Mouse (Mus musculus) ES-Bruce4 (cell line): ENCODE results near the gene Cd81. TPM values are rescaled to one million over a fixed set of nuclear protein-coding genes. Genes with fewer than 3 reads are reported as not detected.

Experiments
- H3K27ac ChIP-seq: 2 replicates; pipeline ENCODE4 v1.5.1; 2012; ENCODE audit warnings: low read length, inconsistent platforms; ENCODE audit not compliant: insufficient read depth
- H3K27me3 ChIP-seq: 2 replicates; pipeline ENCODE4 v1.6.1; 2012; ENCODE audit warnings: mild to moderate bottlenecking, low read length, inconsistent platforms; ENCODE audit not compliant: control insufficient read depth, poor library complexity, insufficient read depth, severe bottlenecking
- H3K36me3 ChIP-seq: 2 replicates; pipeline ENCODE4 v1.6.1; 2012; ENCODE audit warnings: inconsistent platforms, mild to moderate bottlenecking, low read length, moderate library complexity; ENCODE audit not compliant: control insufficient read depth, poor library complexity, insufficient read depth, severe bottlenecking
- H3K4me1 ChIP-seq: one replicate; pipeline ENCODE4 v1.8.1; 2011; ENCODE audit warnings: low read length; ENCODE audit not compliant: control insufficient read depth, insufficient read depth
- H3K4me3 ChIP-seq: 2 replicates; pipeline ENCODE4 v1.5.1; 2011; ENCODE audit warnings: low read depth, mild to moderate bottlenecking, low read length
- H3K9ac ChIP-seq: 2 replicates; pipeline ENCODE4 v1.6.1; 2012; ENCODE audit warnings: low read depth, mild to moderate bottlenecking, inconsistent platforms; ENCODE audit not compliant: poor library complexity, severe bottlenecking
- H3K9me3 ChIP-seq: replicated peaks from 2 replicates; pipeline ENCODE4 v1.6.1; 2012; ENCODE audit warnings: mild to moderate bottlenecking, low read length, inconsistent platforms; ENCODE audit not compliant: control insufficient read depth, poor library complexity, insufficient read depth, severe bottlenecking
- CTCF ChIP-seq: IDR thresholded peaks from one replicate; pipeline ENCODE4 v1.8.1; 2011; ENCODE audit warnings: low read depth, low read length
- EP300 ChIP-seq: IDR thresholded peaks from 2 replicates; pipeline ENCODE4 v1.6.1; 2011; ENCODE audit warnings: low read depth, low read length; ENCODE audit not compliant: insufficient read depth
- POLR2A ChIP-seq: IDR thresholded peaks from one replicate; pipeline ENCODE4 v1.8.1; 2011; ENCODE audit warnings: low read length; ENCODE audit not compliant: insufficient read depth
- polyA plus RNA-seq: library from polyadenylated mRNA; stranded (reverse); fragments of >200 nt; gene quantifications from 2 replicates; pipeline ENCODE4 v1.2.4, GENCODE M21; 2011; ENCODE audit warnings: low read depth; ENCODE audit not compliant: missing spikeins, insufficient read depth, insufficient read length

Gene Cd81
- polyA plus RNA-seq, 1 experiment, result 392 TPM

DNA sequence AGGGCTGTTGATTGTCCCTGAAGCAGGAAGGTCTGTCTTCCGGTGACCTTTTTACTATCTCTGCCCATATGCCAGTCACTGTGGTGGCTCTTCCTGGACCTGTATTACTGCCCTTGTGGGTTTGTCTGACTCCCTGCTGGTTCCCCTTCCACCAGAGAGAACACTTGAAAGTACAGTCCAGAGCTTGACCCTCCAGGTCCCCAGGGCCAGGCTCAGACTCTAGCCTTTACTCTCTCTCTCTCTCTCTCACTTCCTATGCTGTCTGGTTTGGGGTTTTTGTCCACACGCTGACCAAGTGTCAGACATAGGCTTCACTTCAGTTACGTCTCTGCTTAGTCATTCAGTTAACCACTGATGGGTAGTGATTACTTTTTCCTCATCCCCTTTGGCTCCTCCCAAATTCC, 9.6 kb upstream of the Cd81 start:
- Histone ChIP-seq H3K27ac (no peak overlapping the region), H3K9me3 (no peaks in the 10 kb centered on the region)
- TF ChIP-seq POLR2A (no peak), CTCF (no peak), EP300 (no peak)

DNA sequence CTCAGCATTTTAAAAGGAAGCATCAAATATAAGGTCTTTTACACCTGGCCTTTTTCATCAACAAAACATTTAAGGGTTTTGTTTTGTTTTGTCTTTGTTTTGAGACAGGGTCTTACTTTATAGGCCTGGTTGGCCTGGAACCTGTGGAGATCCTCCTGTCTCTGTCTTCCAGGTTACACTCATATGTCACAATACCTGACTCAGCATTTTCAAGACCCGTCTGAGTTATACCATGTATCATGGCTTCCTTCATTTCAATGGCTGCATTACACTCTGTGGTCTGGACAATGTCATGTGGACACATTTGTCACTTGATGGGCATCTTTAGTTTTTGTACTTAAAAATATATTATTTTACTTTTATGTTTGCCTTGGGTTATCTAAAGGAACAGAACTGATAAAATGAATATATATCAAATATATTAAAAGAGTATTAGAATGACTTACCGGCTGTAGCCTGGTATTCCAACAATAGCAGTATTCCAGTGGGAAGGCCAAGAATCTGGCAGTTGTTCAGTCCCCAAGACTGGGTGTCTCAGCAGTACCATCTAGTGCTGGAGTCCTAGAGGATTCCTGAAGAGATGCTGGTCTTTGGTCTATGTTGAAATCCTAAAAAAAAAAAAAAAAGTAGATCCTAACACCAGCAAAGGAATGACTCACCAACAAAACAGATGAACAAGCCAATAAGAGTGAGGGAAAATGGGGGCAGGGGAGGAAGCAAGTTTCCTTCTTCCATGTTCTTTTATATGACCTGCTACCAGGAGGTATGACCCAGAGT, 8.3 kb upstream of the Cd81 start:
- H3K36me3 ChIP-seq, result no peaks in the 10 kb centered on the region
- no peaks in the 10 kb centered on the region for H3K27me3 ChIP-seq
- H3K9me3 ChIP-seq, result no peaks in the 10 kb centered on the region
- H3K4me1 ChIP-seq, result no peaks in the 10 kb centered on the region
- H3K9ac ChIP-seq, result no peak overlapping the region
- H3K27ac ChIP-seq, result no peak overlapping the region
- H3K4me3 ChIP-seq, result no peak overlapping the region
- TF ChIP-seq CTCF, result no peak
- no peak for TF ChIP-seq EP300
- no peak for TF ChIP-seq POLR2A

More for the DNA sequence above, 9.6 kb upstream of the Cd81 start:
- Histone ChIP-seq H3K27me3 (no peaks in the 10 kb centered on the region), H3K4me1 (no peaks in the 10 kb centered on the region), H3K4me3 (no peak overlapping the region), H3K9ac (no peak overlapping the region), H3K36me3 (no peaks in the 10 kb centered on the region)

DNA sequence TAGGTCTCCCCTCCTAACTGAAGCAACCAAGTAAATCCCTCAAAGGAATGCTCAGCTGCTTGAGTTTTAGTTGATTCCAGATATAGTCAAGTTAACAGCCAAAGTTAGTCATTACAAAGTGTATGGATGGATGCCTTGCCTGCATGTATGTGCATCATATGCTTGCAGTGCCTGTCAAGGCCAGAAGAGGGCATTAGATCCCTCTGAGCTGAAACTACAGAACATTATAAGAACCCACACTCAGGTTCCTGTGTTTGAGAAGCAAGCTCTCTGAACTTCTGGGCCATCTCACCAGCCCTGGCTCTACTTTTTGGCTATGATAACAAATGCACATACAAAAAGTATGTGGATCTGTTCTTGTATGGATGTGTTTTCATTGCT, 7.7 kb upstream of the Cd81 start:
- no peaks in the 10 kb centered on the region for H3K27me3 ChIP-seq
- no peaks in the 10 kb centered on the region for H3K9me3 ChIP-seq
- no peak overlapping the region for H3K27ac ChIP-seq
- no peak overlapping the region for H3K4me3 ChIP-seq
- no peak overlapping the region for H3K9ac ChIP-seq
- H3K36me3 ChIP-seq, result no peaks in the 10 kb centered on the region
- no peaks in the 10 kb centered on the region for H3K4me1 ChIP-seq
- no peak for TF ChIP-seq EP300

DNA sequence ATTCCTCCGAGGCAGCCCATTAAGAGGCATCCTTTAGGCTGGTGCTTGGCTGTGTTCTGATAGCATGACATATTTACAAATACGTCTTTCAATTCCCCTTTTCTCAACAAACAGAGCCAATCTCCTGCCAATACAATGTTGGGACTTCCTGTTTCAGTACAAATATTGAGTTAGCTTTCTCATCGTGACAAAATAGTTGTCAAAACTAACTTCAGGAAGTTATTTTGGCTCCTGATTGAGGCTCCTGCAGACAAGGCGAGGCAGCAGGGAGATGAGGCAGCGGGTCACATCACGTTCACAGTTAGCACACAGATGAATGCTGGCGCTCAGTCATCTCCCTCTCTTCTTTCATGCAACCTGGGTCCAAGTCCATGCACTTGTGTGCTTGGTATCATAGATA, 6.2 kb upstream of the Cd81 start:
- Histone ChIP-seq H3K4me3 (no peak overlapping the region), H3K36me3 (no peaks in the 10 kb centered on the region)
- no peak for TF ChIP-seq POLR2A
- TF ChIP-seq CTCF, result no peak
- TF ChIP-seq EP300, result no peak

DNA sequence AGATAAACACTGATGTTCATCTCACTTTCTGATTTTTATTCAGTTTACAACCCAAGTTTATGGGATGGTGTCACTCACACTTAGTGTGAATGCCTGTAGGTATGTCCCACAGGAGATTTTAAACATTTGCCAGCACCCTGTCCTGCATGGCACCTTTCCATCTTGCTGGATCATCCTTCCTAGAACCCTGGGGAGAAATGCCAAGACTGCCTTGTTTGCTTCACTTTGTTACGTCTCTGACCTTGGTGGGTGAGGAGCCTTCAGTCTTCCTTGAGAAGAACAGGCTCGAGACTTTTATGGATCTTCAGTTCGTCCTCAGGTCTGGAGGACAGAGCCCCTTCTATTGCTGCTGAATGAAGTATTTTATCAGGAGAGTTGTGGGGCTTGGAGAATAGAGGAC, 3.2 kb upstream of the Cd81 start:
- no peaks in the 10 kb centered on the region for H3K9me3 ChIP-seq
- TF ChIP-seq POLR2A (no peak), EP300 (no peak), CTCF (no peak)
- H3K27me3 ChIP-seq, result no peaks in the 10 kb centered on the region
- 0 out of 2 replicates have a peak, but pooled peaks cover 2% of the 10 kb centered on the region for H3K36me3 ChIP-seq
- no peak overlapping the region for H3K4me3 ChIP-seq
- H3K4me1 ChIP-seq, result no peaks in the 10 kb centered on the region
- no peak overlapping the region for H3K9ac ChIP-seq
- H3K27ac ChIP-seq, result no peak overlapping the region

More for the DNA sequence above, 6.2 kb upstream of the Cd81 start:
- Histone ChIP-seq H3K4me1 (no peaks in the 10 kb centered on the region), H3K9ac (no peak overlapping the region), H3K9me3 (no peaks in the 10 kb centered on the region), H3K27me3 (no peaks in the 10 kb centered on the region), H3K27ac (no peak overlapping the region)
